Mouse (Mus musculus) midbrain, embryonic 16.5 days (tissue): Measurements from ENCODE around the gene Homer2. TPM values are rescaled to one million over a fixed set of nuclear protein-coding genes. Genes with fewer than 3 reads are reported as not detected.

Experiments
- ATAC-seq: fragments of 200-750 bp; cut with Nextera tagmentation; 2 replicates; pipeline ENCODE4 v1.8.0; 2017; ENCODE audit warnings: moderate TSS enrichment
- H3K27ac ChIP-seq: fragments of 300-500 bp; sonication (generic); 2 replicates; pipeline ENCODE4 v1.5.1; 2014; ENCODE audit warnings: mild to moderate bottlenecking, low read length, mixed read lengths
- H3K27me3 ChIP-seq: fragments of 300-500 bp; sonication (generic); 2 replicates; pipeline ENCODE4 v1.6.1; 2014; ENCODE audit warnings: low read depth, low read length, mixed read lengths; ENCODE audit not compliant: control insufficient read depth, insufficient read depth
- H3K36me3 ChIP-seq: fragments of 300-500 bp; sonication (generic); 2 replicates; pipeline ENCODE4 v1.6.1; 2014; ENCODE audit warnings: mild to moderate bottlenecking, low read length, moderate library complexity, mixed read lengths; ENCODE audit not compliant: control insufficient read depth, insufficient read depth
- H3K4me1 ChIP-seq: fragments of 300-500 bp; sonication (generic); 2 replicates; pipeline ENCODE4 v1.6.1; 2014; ENCODE audit warnings: mild to moderate bottlenecking, low read length, mixed read lengths; ENCODE audit not compliant: control insufficient read depth, insufficient read depth
- H3K4me2 ChIP-seq: fragments of 300-500 bp; sonication (generic); 2 replicates; pipeline ENCODE4 v1.6.1; 2014; ENCODE audit warnings: mild to moderate bottlenecking, low read length, mixed read lengths
- H3K4me3 ChIP-seq: fragments of 300-500 bp; sonication (generic); 2 replicates; pipeline ENCODE4 v1.5.1; 2014; ENCODE audit warnings: low read depth, mild to moderate bottlenecking, low read length, moderate library complexity, mixed read lengths
- H3K9ac ChIP-seq: fragments of 300-500 bp; sonication (generic); 2 replicates; pipeline ENCODE4 v1.6.1; 2014; ENCODE audit warnings: low read depth, low read length, mixed read lengths
- H3K9me3 ChIP-seq: fragments of 300-500 bp; sonication (generic); replicated peaks from 2 replicates; pipeline ENCODE4 v1.6.1; 2014; ENCODE audit warnings: mild to moderate bottlenecking, low read length, mixed read lengths; ENCODE audit not compliant: control insufficient read depth, poor library complexity, severe bottlenecking
- WGBS: fragments of 180-500 bp; shearing (Covaris S2); extraction: QIAGEN DNeasy Blood & Tissue Kit; methylation state at CpG from one replicate; pipeline ENCODE4 v1.1.7; 2014; 5-methylcytosine and 5-hydroxymethylcytosine counted together
- polyA plus RNA-seq: library from polyadenylated mRNA; unstranded; fragments of >200 nt; fragmentation: Nextera tagmentation; extraction: Ambion mirVana; gene quantifications from 2 replicates; pipeline ENCODE4 v1.2.1, GENCODE M21; 2015

Homer2 gene
- polyA plus RNA-seq, 1 experiment from 2014 or later, result 16.3 TPM

GRCm38 (mm10) chr7:81649270-81649669, 58.1 kb downstream of the Homer2 start:
- H3K4me3 ChIP-seq, result no peak overlapping the region
- H3K27me3 ChIP-seq, result no peaks in the 10 kb centered on the region
- peaks cover 37% of the 10 kb centered on the region for H3K4me1 ChIP-seq
- H3K27ac ChIP-seq, result no peak overlapping the region
- H3K4me2 ChIP-seq, result peak overlapping the region; percentile 30; the same call in 1 of the 2 replicates
- H3K9me3 ChIP-seq, result no peaks in the 10 kb centered on the region
- no peak overlapping the region for H3K9ac ChIP-seq
- 40% methylated on average over 8 of the region's 8 CpGs for WGBS
- ATAC-seq, result no peak
- no peaks in the 10 kb centered on the region for H3K36me3 ChIP-seq

- H3K27ac ChIP-seq, result no peak overlapping the region
- WGBS, result 59% methylated on average over 5 of the region's 5 CpGs
Measured at GRCm38 (mm10) chr7:81647959-81648358, 59.4 kb downstream of the Homer2 start.

DNA sequence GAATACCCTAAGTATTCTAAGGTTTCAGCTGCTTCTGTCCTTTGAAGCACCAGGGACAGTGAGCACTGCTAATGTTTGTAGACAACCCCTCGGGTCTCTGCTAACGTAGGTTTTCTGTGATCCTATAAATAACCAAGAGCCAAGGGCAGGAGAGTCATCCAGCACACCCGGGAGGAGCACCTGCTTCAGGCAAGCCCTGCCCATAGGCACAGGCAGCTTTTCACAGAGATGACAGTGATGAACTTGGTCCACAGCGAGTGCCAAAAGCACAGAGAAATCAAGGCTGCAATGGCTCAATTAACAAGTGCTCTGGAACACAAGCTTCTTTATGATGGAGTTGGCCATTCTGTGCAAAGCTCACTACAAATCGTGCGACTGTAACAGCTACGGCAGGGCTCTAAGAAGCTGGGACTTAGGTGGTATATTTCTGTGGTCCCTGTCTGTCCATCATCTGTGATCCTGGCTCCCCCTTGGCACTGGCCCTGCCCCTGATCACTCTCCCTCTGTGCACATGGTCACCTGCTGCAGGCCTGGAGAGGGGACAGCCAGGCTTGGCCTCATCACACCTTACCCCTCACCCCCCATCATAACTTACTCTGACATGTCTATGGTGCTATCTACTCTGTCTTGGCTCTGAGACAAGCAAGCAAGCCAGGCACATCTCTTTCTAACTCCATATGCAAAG, 62.6 kb downstream of the Homer2 start:
- Histone ChIP-seq H3K27me3 (no peaks in the 10 kb centered on the region), H3K36me3 (no peaks in the 10 kb centered on the region), H3K9ac (0 out of 2 replicates have a peak overlapping the region, but pooled peaks have one; percentile 20), H3K4me1 (peaks cover 14% of the 10 kb centered on the region), H3K4me2 (no peak overlapping the region), H3K27ac (no peak overlapping the region), H3K9me3 (no peaks in the 10 kb centered on the region), H3K4me3 (no peak overlapping the region)
- ATAC-seq, result no peak
- WGBS, result 71% methylated on average over 7 of the region's 7 CpGs

More at GRCm38 (mm10) chr7:81647959-81648358, 59.4 kb downstream of the Homer2 start:
- H3K27me3 ChIP-seq, result no peaks in the 10 kb centered on the region
- no peak overlapping the region for H3K4me3 ChIP-seq
- no peaks in the 10 kb centered on the region for H3K9me3 ChIP-seq
- peaks cover 26% of the 10 kb centered on the region for H3K4me1 ChIP-seq
- no peak for ATAC-seq
- H3K9ac ChIP-seq, result no peak overlapping the region
- H3K4me2 ChIP-seq, result no peak overlapping the region
- H3K36me3 ChIP-seq, result no peaks in the 10 kb centered on the region

- no peaks in the 10 kb centered on the region for H3K27me3 ChIP-seq
- no peak overlapping the region for H3K27ac ChIP-seq
- 86% methylated on average over 6 of the region's 6 CpGs for WGBS
- no peaks in the 10 kb centered on the region for H3K9me3 ChIP-seq
- H3K4me1 ChIP-seq, result peaks cover 3% of the 10 kb centered on the region; the same call in 1 of the 2 replicates
- no peak overlapping the region for H3K4me2 ChIP-seq
- ATAC-seq, result no peak
- H3K36me3 ChIP-seq, result no peaks in the 10 kb centered on the region
- no peak overlapping the region for H3K9ac ChIP-seq
- no peak overlapping the region for H3K4me3 ChIP-seq
Measured at GRCm38 (mm10) chr7:81641101-81641500, 66.2 kb downstream of the Homer2 start.

GRCm38 (mm10) chr7:81632586-81632985, 74.7 kb downstream of the Homer2 start:
- ATAC-seq, result no peak
- Histone ChIP-seq H3K27ac (no peak overlapping the region), H3K4me3 (no peak overlapping the region), H3K4me2 (no peak overlapping the region), H3K4me1 (no peaks in the 10 kb centered on the region), H3K27me3 (no peaks in the 10 kb centered on the region), H3K36me3 (0 out of 2 replicates have a peak, but pooled peaks cover 2% of the 10 kb centered on the region), H3K9me3 (no peaks in the 10 kb centered on the region), H3K9ac (no peak overlapping the region)
- 66% methylated on average over 6 of the region's 6 CpGs for WGBS

DNA sequence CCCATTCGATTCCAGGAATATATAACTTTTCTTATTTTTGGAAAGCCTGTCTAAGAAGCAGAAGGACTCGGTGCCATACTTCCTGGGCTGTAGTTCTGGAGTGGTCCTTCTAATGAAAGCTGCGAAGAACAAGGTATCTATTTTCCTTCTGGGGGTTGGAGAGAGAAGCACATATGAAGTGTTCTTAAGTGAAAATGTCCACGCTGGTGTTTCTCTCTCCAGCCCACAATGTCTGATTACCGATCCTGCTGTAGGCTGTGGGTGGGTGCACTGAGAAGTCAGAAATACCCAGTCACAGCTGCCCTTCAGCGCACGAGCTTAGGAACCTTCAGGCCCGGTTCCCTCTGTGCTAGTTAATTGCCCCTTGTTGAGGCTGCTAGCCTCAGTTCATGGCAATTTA, 76.1 kb downstream of the Homer2 start:
- no peak for ATAC-seq
- no peak overlapping the region for H3K4me3 ChIP-seq
- H3K9ac ChIP-seq, result no peak overlapping the region
- no peak overlapping the region for H3K27ac ChIP-seq
- H3K9me3 ChIP-seq, result no peaks in the 10 kb centered on the region
- H3K27me3 ChIP-seq, result no peaks in the 10 kb centered on the region
- H3K4me2 ChIP-seq, result no peak overlapping the region
- 87% methylated on average over 8 of the region's 8 CpGs for WGBS
- H3K36me3 ChIP-seq, result 0 out of 2 replicates have a peak, but pooled peaks cover 2% of the 10 kb centered on the region
- no peaks in the 10 kb centered on the region for H3K4me1 ChIP-seq

DNA sequence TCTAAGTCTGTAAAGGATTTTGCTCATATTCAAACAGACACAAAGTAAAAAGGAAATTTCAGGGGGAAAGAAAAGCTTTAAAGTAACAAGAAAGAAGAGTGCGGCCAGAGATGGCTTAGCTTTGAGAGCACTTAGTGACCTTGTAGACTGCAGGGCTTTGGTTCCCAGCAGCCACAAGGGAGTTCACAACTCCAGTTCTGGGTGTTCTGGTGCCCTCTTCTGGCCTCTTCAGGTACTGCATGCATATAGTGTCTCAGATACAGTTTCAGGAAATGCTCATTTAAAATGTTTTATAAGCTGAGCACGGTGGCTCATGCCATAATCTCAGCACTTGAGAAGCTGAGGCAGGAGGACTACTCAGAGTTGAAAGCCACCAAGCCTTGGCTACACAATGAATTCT, 80.9 kb downstream of the Homer2 start:
- no peak overlapping the region for H3K9ac ChIP-seq
- H3K27ac ChIP-seq, result no peak overlapping the region
- no peaks in the 10 kb centered on the region for H3K9me3 ChIP-seq
- 86% methylated on average over 2 of the region's 2 CpGs for WGBS
- no peaks in the 10 kb centered on the region for H3K36me3 ChIP-seq
- H3K4me2 ChIP-seq, result no peak overlapping the region
- no peak overlapping the region for H3K4me3 ChIP-seq
- no peak for ATAC-seq
- no peaks in the 10 kb centered on the region for H3K27me3 ChIP-seq
- H3K4me1 ChIP-seq, result no peaks in the 10 kb centered on the region

DNA sequence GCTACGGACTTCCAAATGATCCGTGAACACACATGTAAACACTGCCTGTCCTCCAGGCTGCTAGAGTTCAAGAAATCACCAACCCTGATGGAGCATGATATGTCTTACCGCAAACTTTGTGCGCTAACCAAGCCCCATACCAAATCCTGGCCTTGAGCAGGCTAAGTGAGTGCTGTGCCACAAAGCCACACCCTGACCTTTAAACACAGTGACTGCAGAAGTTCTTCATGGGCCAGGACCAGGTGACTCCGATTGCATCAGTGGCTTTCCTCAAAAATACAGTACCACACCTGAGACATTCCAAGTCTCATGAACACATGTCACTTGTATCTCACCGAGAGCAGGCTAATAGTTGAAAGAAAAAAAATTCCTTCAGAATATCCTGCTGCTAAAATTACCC, 83.6 kb downstream of the Homer2 start:
- no peaks in the 10 kb centered on the region for H3K36me3 ChIP-seq
- H3K4me2 ChIP-seq, result no peak overlapping the region
- no peaks in the 10 kb centered on the region for H3K9me3 ChIP-seq
- no peaks in the 10 kb centered on the region for H3K27me3 ChIP-seq
- H3K9ac ChIP-seq, result no peak overlapping the region
- no peak for ATAC-seq
- no peaks in the 10 kb centered on the region for H3K4me1 ChIP-seq
- H3K4me3 ChIP-seq, result no peak overlapping the region
- WGBS, result 90% methylated on average over 6 of the region's 6 CpGs
- H3K27ac ChIP-seq, result no peak overlapping the region

- Histone ChIP-seq H3K9ac (no peak overlapping the region), H3K4me3 (no peak overlapping the region), H3K36me3 (no peaks in the 10 kb centered on the region), H3K9me3 (no peaks in the 10 kb centered on the region), H3K4me1 (no peaks in the 10 kb centered on the region), H3K4me2 (no peak overlapping the region), H3K27ac (no peak overlapping the region), H3K27me3 (no peaks in the 10 kb centered on the region)
- WGBS, result 93% methylated on average over 4 of the region's 4 CpGs
- no peak for ATAC-seq
Measured at GRCm38 (mm10) chr7:81622793-81623192, 84.5 kb downstream of the Homer2 start.
